ENCODE assay signal across 8 mouse cellular contexts in the genomic region with DNA sequence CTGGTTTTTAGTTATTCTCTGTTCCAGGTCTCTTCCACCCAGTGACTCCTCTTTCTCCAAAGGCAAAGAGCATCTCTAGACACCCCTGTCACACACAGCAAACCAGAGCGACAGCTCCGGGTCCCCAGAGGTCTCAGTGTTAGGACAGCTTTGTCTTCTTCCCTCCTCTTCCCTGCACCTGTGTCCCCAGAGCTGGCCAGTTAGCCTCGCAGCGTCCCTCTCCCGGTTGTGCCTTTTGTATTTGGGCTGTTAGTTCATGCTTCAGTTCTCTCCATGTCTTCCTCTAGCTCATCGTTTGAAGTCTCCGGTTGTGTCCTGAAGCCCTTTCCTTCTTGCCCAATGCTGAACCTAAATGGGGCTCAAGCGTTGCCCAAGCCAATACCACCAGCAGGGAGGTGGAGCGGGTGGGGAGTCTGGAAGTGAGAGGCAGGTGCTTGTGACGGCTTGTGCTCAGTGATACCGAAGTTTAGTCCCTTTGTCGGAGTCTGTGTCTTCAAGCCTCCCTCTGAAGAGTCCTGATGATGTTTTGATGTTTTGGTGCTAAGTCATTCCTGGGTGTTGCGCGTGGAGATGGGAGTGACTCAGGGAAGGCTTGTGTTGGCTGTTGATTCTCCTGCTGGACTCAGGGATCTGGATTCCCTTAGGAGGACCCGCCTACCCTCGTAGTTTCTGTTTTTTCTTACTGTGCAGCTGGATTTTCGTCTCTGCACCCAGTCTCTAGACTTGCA. TPM values are rescaled to one million over a fixed set of nuclear protein-coding genes. Genes with fewer than 3 reads are reported as not detected.
A peak's percentile ranks its signal among the peaks of the same experiment; 100 is the strongest.
DNase-seq lines count a peak whose midpoint lies in the region; ATAC-seq and TF ChIP-seq lines count a peak whose summit lies in the region.

No protein-coding gene starts in this region.

- in situ Hi-C loops in ES-E14 (cut with MboI; ENCODE audit: low sequenced_read_pairs in 2 of 2, unreplicated experiment in 2 of 2), result no loop called here

- no peaks in the 10 kb centered on the region for H3K4me1 ChIP-seq in ES-E14 (ENCODE audit: control insufficient read depth in 2 of 2, insufficient read depth in 2 of 2, low read length in 2 of 2, poor library complexity in 1 of 2)
- peaks cover 11% of the 10 kb centered on the region for H3K4me1 ChIP-seq in heart, embryonic 15.5 days (replicated peaks)
- H3K4me1 ChIP-seq in stomach, embryonic 15.5 days, result peaks cover 10% of the 10 kb centered on the region; the same call in 1 of the 2 replicates

- H3K9ac ChIP-seq in ES-E14 (ENCODE audit: insufficient read depth, low read depth, low read length, poor library complexity, severe bottlenecking), result peak overlapping the region; percentile 63
- H3K9ac ChIP-seq in heart, embryonic 15.5 days, result peak overlapping the region; percentile 86
- H3K9ac ChIP-seq in stomach, embryonic 15.5 days, result peak overlapping the region; percentile 58

- H3K9me3 ChIP-seq in ES-E14 (ENCODE audit: control insufficient read depth, insufficient read depth, low read depth, low read length), result no peaks in the 10 kb centered on the region
- H3K9me3 ChIP-seq in heart, embryonic 15.5 days (replicated peaks), result no peaks in the 10 kb centered on the region
- no peaks in the 10 kb centered on the region for H3K9me3 ChIP-seq in stomach, embryonic 15.5 days

- 5% methylated on average over 17 of the region's 17 CpGs for WGBS in heart, embryonic 15.5 days
- 6% methylated on average over 17 of the region's 17 CpGs for WGBS in stomach, embryonic 15.5 days

- H3K27ac ChIP-seq in ES-E14 (ENCODE audit: insufficient read depth, low read depth, low read length, poor library complexity, severe bottlenecking), result no peak overlapping the region
- H3K27ac ChIP-seq in heart, embryonic 15.5 days, result peak overlapping the region; percentile 90
- peak overlapping the region; percentile 60 for H3K27ac ChIP-seq in stomach, embryonic 15.5 days

- ATAC-seq in common myeloid progenitor, adult 5-6 weeks (replicated peaks; ENCODE audit: low read depth, poor library complexity, severe bottlenecking), result peak; percentile 64
- ATAC-seq in heart, embryonic 15.5 days (replicated peaks; ENCODE audit: insufficient number of reproducible peaks, insufficient read depth, low FRiP score, low read depth), result peak; percentile 2; the same call in 1 of the 2 replicates
- peak; percentile 11; the same call in 1 of the 2 replicates for ATAC-seq in stomach, embryonic 15.5 days (ENCODE audit: insufficient read depth, low FRiP score, low read depth)

- peak overlapping the region; percentile 93 for H3K4me2 ChIP-seq in heart, embryonic 15.5 days
- H3K4me2 ChIP-seq in stomach, embryonic 15.5 days, result peak overlapping the region; percentile 86

- intact Hi-C loops in heart, postnatal 25 days (cut with DNase I), result loop anchor here (2.0 to 10.0 kb wide), 4 partner anchors 69 to 189 kb away; a partner anchor contains a TSS

- no peaks in the 10 kb centered on the region for H3K36me3 ChIP-seq in ES-E14 (ENCODE audit: control insufficient read depth, insufficient read depth, low read length, poor library complexity, severe bottlenecking)
- no peaks in the 10 kb centered on the region for H3K36me3 ChIP-seq in heart, embryonic 15.5 days
- no peaks in the 10 kb centered on the region for H3K36me3 ChIP-seq in stomach, embryonic 15.5 days

- DNase-seq in heart, adult 11 months, result peak; percentile 92
- no peak for DNase-seq in heart, postnatal 25 days (ENCODE audit: low spot score)
- DNase-seq in ES-E14 (ENCODE audit: low read depth, low spot score), result no peak
- peak; percentile 59 to 69 for DNase-seq in kidney, postnatal 25 days
- DNase-seq in lung, postnatal 4 days, result peak; percentile 23

- H3K4me3 ChIP-seq in ES-E14 (ENCODE audit: insufficient read depth in 1 of 2, low read depth in 1 of 2, low read length in 2 of 2, poor library complexity in 1 of 2, severe bottlenecking in 1 of 2), result peak overlapping the region; percentile 85 to 92
- H3K4me3 ChIP-seq in heart, embryonic 15.5 days, result peak overlapping the region; percentile 92
- H3K4me3 ChIP-seq in stomach, embryonic 15.5 days (replicated peaks), result peak overlapping the region; percentile 84

- H3K27me3 ChIP-seq in heart, embryonic 15.5 days, result no peaks in the 10 kb centered on the region
- no peaks in the 10 kb centered on the region for H3K27me3 ChIP-seq in stomach, embryonic 15.5 days (replicated peaks)

TF ChIP-seq in ES-E14, 5 proteins besides CTCF, POLR2A, EP300 and RAD21:
- TF ChIP-seq MAFK (IDR thresholded peaks at IDR 0.05; ENCODE audit: insufficient read depth, low read depth, low read length), result no peak
- TF ChIP-seq ZC3H11A (IDR thresholded peaks at IDR 0.05; ENCODE audit: borderline replicate concordance, low read depth, low read length), result no peak
- TF ChIP-seq ZNF384 (IDR thresholded peaks at IDR 0.05; ENCODE audit: low read depth, low read length), result no peak
- no peak for TF ChIP-seq HCFC1 (IDR thresholded peaks at IDR 0.05; ENCODE audit: borderline replicate concordance, insufficient read depth, low read length)
- TF ChIP-seq CHD2 (IDR thresholded peaks at IDR 0.05; ENCODE audit: low read depth, low read length), result no peak

RNA-seq across cellular contexts. Expression of a gene that starts 0.8 kb away (rescaled TPM):
- total RNA-seq in heart, postnatal 25 days (2021), result 10 to 100 TPM in 1 of 2 experiments, 1 to 10 TPM in 1; 9.6 to 12.4 TPM
- total RNA-seq in ES-E14 (2012; rRNA removed), result 9.6 and 13.4 TPM in 2 replicates
- total RNA-seq in common myeloid progenitor, adult 5-6 weeks (2017), result 11.8 and 16.1 TPM in 2 replicates
- 6.1 and 8.3 TPM in 2 replicates for polyA plus RNA-seq in heart, embryonic 15.5 days (2015; fragmentation: Nextera tagmentation; extraction: Ambion mirVana)
- 10.1 and 10.4 TPM in 2 replicates for polyA plus RNA-seq in stomach, embryonic 15.5 days (2015; fragmentation: Nextera tagmentation; extraction: Ambion mirVana)

RNA-seq across cellular contexts. Expression of a gene that starts 9.9 kb away (rescaled TPM):
- not detected for total RNA-seq in heart, postnatal 25 days (2021)
- 0.32 and 0.45 TPM in 2 replicates for total RNA-seq in ES-E14 (2012; rRNA removed)
- not detected in 2 replicates for total RNA-seq in common myeloid progenitor, adult 5-6 weeks (2017)
- polyA plus RNA-seq in heart, embryonic 15.5 days (2015; fragmentation: Nextera tagmentation; extraction: Ambion mirVana), result 0.20 TPM in 1 of 2 replicates, not detected in the other
- polyA plus RNA-seq in stomach, embryonic 15.5 days (2015; fragmentation: Nextera tagmentation; extraction: Ambion mirVana), result not detected in 2 replicates

Comparison
In these comparisons a context has a peak if more than half of its experiments do, and no peak if none do; other contexts are left out.
1. DNase-seq: peak in heart, adult 11 months (single experiment), kidney, postnatal 25 days (2 of 2) and lung, postnatal 4 days (2 of 2); none in heart, postnatal 25 days (single experiment) and ES-E14 (single experiment).
2. ATAC-seq: peak in every context shown above with its lines; median percentile 64 in common myeloid progenitor, adult 5-6 weeks; 11 in stomach, embryonic 15.5 days; 2 in heart, embryonic 15.5 days.
3. Peak in every context shown above with its lines, with median percentiles within 50 percentile points of each other: H3K4me3 ChIP-seq and H3K9ac ChIP-seq.